Mouse (Mus musculus) liver, postnatal 0 days (tissue): ENCODE results near the gene Rbfox2.

Source experiments
- CTCF ChIP-seq: sonication (generic); IDR thresholded peaks from 2 replicates; pipeline ENCODE4 v1.5.1; 2016; ENCODE audit warnings: antibody characterized with exemption, low read depth
- EP300 ChIP-seq: IDR thresholded peaks from 2 replicates; pipeline ENCODE4 v1.6.1; 2016; ENCODE audit warnings: antibody characterized with exemption, low read depth, mild to moderate bottlenecking

DNA sequence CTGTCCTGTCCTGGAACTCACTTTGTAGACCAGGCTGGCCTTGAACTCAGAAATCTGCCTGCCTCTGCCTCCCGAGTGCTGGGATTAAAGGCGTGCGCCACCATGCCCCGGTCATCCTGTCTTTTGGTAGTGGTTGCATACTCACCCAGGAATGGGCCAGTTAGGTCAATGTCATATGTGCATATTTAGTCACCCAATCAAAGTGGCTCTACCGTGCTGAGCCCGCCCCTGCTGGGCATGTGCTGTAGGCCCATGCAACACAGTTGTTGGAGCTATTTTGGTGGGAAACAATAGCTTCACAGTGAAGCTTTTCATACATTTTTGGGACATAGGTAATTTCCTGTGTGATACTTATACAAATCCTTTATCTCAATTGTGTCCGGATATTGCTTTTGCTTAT lies 187.1 kb downstream of the Rbfox2 start:
- no peak for TF ChIP-seq CTCF
- TF ChIP-seq EP300, result no peak
